Mouse (Mus musculus) thymus, adult 2 months (tissue): ENCODE measurements around the gene Tango6. TPM values are rescaled to one million over a fixed set of nuclear protein-coding genes. Genes with fewer than 3 reads are reported as not detected.

Source experiments
- DNase-seq: peaks from one replicate; pipeline ENCODE4 v3.0.0; 2021
- H3K27ac ChIP-seq: fragments of 200-500 bp; 2 replicates; pipeline ENCODE4 v1.5.1; 2012; ENCODE audit warnings: low read length, control low read depth; ENCODE audit not compliant: control insufficient read depth, insufficient read depth
- H3K27me3 ChIP-seq: fragments of 200-500 bp; 2 replicates; pipeline ENCODE4 v1.6.1; 2012; ENCODE audit warnings: mild to moderate bottlenecking, low read length, moderate library complexity, mixed read lengths; ENCODE audit not compliant: control insufficient read depth, insufficient read depth
- H3K36me3 ChIP-seq: fragments of 200-500 bp; 2 replicates; pipeline ENCODE4 v1.6.1; 2012; ENCODE audit warnings: mild to moderate bottlenecking, low read length, moderate library complexity; ENCODE audit not compliant: control insufficient read depth, insufficient read depth
- H3K4me1 ChIP-seq: fragments of 200-500 bp; replicated peaks from 2 replicates; pipeline ENCODE4 v1.6.1; 2012; ENCODE audit warnings: low read length; ENCODE audit not compliant: control insufficient read depth, insufficient read depth
- H3K4me3 ChIP-seq: fragments of 200-500 bp; 2 replicates; pipeline ENCODE4 v1.5.1; 2012; ENCODE audit warnings: mild to moderate bottlenecking, low read length, control low read depth, moderate library complexity; ENCODE audit not compliant: control insufficient read depth, insufficient read depth
- CTCF ChIP-seq: fragments of 200-500 bp; IDR thresholded peaks from 2 replicates; pipeline ENCODE4 v1.5.1; 2012; ENCODE audit warnings: mild to moderate bottlenecking, control low read depth, low read length, moderate library complexity, borderline replicate concordance; ENCODE audit not compliant: control insufficient read depth, poor library complexity, insufficient read depth; ENCODE audit errors: extremely low read depth
- POLR2A ChIP-seq: fragments of 200-500 bp; IDR thresholded peaks from 2 replicates; pipeline ENCODE4 v1.6.1; 2012; ENCODE audit warnings: mild to moderate bottlenecking, low read length, control low read depth, moderate library complexity; ENCODE audit not compliant: control insufficient read depth, poor library complexity, insufficient read depth; ENCODE audit errors: extremely low read depth
- WGBS: fragments of 180-500 bp; shearing (Covaris S2); methylation state at CpG from one replicate; pipeline ENCODE4 v1.1.7; 2018; 5-methylcytosine and 5-hydroxymethylcytosine counted together
- polyA plus RNA-seq: library from polyadenylated mRNA; depleted of rRNA; stranded (reverse); fragments of >200 nt; gene quantifications from 2 replicates; pipeline ENCODE4 v1.2.3, GENCODE M21; 2012

The Tango6 gene
- polyA plus RNA-seq, 1 experiment, result 6.4 TPM

- no peak for DNase-seq
- no peaks in the 10 kb centered on the region for H3K36me3 ChIP-seq
- no peak overlapping the region for H3K4me3 ChIP-seq
- no peaks in the 10 kb centered on the region for H3K4me1 ChIP-seq
- 96% methylated on average over 6 of the region's 6 CpGs for WGBS
- H3K27ac ChIP-seq, result no peak overlapping the region
- TF ChIP-seq POLR2A (no peak), CTCF (no peak)
- H3K27me3 ChIP-seq, result no peaks in the 10 kb centered on the region
These were observed 43.7 kb downstream of the Tango6 start for GRCm38 (mm10) chr8:106726551-106726950.

GRCm38 (mm10) chr8:106727241-106727835 is 44.5 kb downstream of the Tango6 start:
- Histone ChIP-seq H3K27ac (no peak overlapping the region), H3K4me1 (no peaks in the 10 kb centered on the region), H3K36me3 (no peaks in the 10 kb centered on the region), H3K27me3 (no peaks in the 10 kb centered on the region), H3K4me3 (no peak overlapping the region)
- 61% methylated on average over 16 of the region's 16 CpGs for WGBS
- TF ChIP-seq CTCF, result no peak
- no peak for TF ChIP-seq POLR2A
- DNase-seq, result no peak

- Histone ChIP-seq H3K4me3 (no peak overlapping the region), H3K27me3 (no peaks in the 10 kb centered on the region), H3K36me3 (no peaks in the 10 kb centered on the region), H3K4me1 (no peaks in the 10 kb centered on the region), H3K27ac (no peak overlapping the region)
- WGBS, result 100% methylated on average over 1 of the region's 1 CpGs
- DNase-seq, result no peak
- TF ChIP-seq CTCF (no peak), POLR2A (no peak)
These were observed 45.0 kb downstream of the Tango6 start for GRCm38 (mm10) chr8:106727889-106728288.

- TF ChIP-seq CTCF, result no peak
- TF ChIP-seq POLR2A, result no peak
- H3K27me3 ChIP-seq, result no peaks in the 10 kb centered on the region
- no peak overlapping the region for H3K27ac ChIP-seq
- no peak for DNase-seq
- peaks cover 7% of the 10 kb centered on the region; the same call in 1 of the 2 replicates for H3K36me3 ChIP-seq
- H3K4me3 ChIP-seq, result no peak overlapping the region
- 69% methylated on average over 5 of the region's 5 CpGs for WGBS
- no peaks in the 10 kb centered on the region for H3K4me1 ChIP-seq
These were observed 50.1 kb downstream of the Tango6 start for GRCm38 (mm10) chr8:106732921-106733320.

GRCm38 (mm10) chr8:106733703-106734102 is 50.8 kb downstream of the Tango6 start:
- 88% methylated on average over 3 of the region's 3 CpGs for WGBS
- no peak overlapping the region for H3K27ac ChIP-seq
- H3K4me1 ChIP-seq, result no peaks in the 10 kb centered on the region
- H3K4me3 ChIP-seq, result no peak overlapping the region
- peaks cover 7% of the 10 kb centered on the region; the same call in 1 of the 2 replicates for H3K36me3 ChIP-seq
- no peak for TF ChIP-seq POLR2A
- no peak for TF ChIP-seq CTCF
- H3K27me3 ChIP-seq, result no peaks in the 10 kb centered on the region
- no peak for DNase-seq

- DNase-seq, result no peak
- Histone ChIP-seq H3K36me3 (peaks cover 7% of the 10 kb centered on the region; the same call in 1 of the 2 replicates), H3K4me3 (no peak overlapping the region), H3K4me1 (no peaks in the 10 kb centered on the region), H3K27ac (no peak overlapping the region), H3K27me3 (no peaks in the 10 kb centered on the region)
- TF ChIP-seq POLR2A, result no peak
- no peak for TF ChIP-seq CTCF
These were observed 51.4 kb downstream of the Tango6 start for GRCm38 (mm10) chr8:106734222-106734621.

GRCm38 (mm10) chr8:106736861-106737662 is 54.2 kb downstream of the Tango6 start:
- no peak overlapping the region for H3K27ac ChIP-seq
- no peaks in the 10 kb centered on the region for H3K4me1 ChIP-seq
- H3K36me3 ChIP-seq, result peaks cover 13% of the 10 kb centered on the region
- no peak for DNase-seq
- H3K27me3 ChIP-seq, result no peaks in the 10 kb centered on the region
- 38% methylated on average over 13 of the region's 13 CpGs for WGBS
- TF ChIP-seq POLR2A (no peak), CTCF (no peak)
- H3K4me3 ChIP-seq, result no peak overlapping the region
